Mouse (Mus musculus) ovary, postnatal 36 days (tissue): ENCODE results near the gene Rgs12.

Experiments used
- DNase-seq: peaks from one replicate; pipeline ENCODE4 v3.0.0; 2022; ENCODE audit warnings: low spot score, mixed read lengths

Rgs12 gene

DNA sequence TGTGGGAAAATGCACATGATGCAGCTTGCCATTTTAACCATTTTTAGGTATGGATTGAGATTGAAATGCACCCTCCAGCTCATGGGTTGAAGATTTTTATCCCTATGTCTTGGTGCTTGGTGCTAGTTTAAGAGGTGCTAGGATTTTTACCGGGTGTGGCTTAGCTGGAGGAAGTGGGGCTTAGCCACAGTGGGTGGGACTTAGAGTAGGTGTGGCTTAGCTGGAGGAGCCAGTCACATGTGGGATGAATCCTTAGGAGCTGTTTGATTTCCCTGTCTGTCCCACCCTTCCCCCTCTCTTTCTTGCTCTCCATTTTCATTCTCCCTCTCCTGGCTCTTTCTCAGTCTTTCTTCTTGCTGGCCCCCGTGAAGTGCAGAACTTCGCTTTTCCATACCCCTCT, 32.5 kb downstream of the Rgs12 start:
- DNase-seq, result no peak

DNA sequence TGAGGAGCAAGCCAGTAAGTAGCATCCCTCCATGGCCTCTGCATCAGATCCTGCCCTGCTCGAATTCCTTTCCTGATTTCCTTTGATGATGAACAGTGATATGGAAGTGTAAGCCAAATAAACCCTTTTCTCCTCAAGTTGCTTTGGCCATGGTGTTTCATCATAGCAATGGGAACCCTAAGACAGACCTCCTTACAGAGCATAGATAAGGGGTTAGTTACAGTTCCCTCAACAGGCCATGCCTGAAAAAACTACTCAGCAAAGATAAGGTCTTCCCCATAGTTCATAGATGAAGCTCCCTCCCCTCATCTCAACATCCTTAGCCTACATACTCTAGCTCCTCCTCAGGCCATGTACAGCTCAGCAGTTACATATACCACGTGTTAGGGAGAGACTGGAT, 35.7 kb downstream of the Rgs12 start:
- no peak for DNase-seq

DNA sequence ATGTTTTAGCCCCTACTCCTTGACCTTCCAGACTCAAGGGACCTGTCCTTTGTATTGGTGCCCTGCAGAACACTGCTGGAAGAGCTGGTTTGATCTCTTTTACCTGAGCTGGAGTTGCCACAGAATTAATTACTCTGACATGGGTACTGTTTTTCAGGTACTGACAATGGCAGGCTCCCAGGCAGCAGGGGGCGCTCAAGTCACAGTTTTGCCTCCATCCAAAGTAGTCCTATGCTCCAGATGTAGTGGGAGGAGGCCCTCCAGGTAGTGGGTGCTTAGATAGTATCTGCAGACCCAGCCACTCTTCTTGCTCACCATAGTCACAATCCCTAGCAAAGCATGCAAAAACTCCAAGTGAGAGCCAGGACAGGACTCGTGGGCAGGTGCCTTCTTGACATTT, 36.6 kb downstream of the Rgs12 start:
- DNase-seq, result peak; percentile 78

DNA sequence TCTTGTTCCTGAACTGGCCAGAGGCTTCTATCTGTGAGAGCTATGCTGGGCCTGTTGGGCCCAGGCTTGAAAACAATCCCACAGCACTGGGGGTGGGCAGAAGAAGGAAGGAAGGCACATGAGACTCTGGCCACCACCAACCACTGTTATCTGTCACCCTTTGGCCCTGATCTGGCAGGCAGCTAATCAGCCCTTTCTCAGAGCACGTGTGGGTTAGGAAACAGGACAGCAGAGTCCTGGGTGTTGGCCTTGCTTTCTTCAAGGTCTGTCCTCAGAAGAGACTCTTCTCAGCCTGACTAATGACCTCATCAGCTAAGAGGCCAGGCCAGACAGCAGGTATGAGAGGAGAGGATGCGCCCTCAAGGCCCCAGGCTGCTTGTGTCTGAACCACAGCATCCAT, 38.2 kb downstream of the Rgs12 start:
- DNase-seq, result no peak

DNA sequence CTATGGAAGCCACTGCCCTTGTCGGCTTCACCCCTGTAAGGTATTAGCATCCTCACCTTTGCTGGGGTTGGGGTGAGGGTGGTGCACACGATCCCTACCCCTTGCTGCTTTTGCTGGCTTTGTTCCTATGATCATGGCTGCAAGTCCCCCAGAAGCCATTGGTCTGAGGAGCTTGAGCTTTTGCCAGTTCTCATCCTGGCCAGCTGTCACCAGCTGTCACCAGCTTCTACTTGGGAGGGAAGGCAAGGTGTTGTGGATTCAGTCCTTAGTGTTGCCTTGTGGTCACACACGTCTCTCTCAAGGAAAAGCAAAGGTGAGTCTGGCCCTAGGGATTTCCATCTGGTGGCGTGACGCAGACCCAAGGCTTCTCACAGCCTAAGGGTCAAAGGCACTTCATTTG, 39.4 kb downstream of the Rgs12 start:
- DNase-seq, result no peak

DNA sequence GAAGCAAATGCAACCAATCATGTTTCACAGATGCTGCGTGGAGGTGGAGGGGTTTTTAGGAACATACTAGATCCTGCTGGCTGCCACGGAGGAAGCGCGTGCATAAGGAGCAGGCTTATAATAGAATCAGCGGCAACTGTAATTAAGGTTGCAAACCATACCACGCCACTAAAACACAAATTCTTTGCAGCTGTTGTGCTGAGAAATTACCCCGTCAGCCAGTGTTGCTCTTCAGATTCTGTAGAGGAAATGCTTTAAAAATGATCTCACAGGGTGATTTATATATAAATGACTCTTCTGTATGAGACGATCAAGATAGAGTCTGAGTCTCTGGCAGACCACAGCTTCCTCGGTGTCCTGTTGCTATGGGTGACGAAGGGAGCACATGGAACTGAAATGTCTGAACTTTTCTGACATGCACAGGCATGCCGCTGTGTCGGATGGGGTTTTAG, 40.1 kb downstream of the Rgs12 start:
- no peak for DNase-seq

DNA sequence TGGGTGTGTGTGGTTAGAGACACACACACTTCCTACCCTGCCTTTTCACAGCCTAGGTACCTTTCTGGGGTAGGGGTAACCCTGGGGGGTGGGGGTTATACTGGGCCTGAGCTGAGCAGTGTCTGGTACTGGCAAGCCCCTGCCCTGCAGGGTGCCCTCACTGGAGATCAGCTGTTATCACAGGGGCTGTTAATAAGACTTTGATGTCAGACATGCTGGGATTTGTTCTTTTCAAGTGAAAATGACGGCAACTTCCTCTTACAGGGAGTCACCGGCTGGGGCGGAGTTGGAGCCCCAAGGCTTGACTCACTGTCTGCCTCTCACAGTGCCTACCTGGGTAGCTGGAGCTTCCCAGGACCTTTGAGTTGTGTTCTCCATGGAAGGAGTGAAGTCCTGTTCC, 49.5 kb downstream of the Rgs12 start:
- no peak for DNase-seq

DNA sequence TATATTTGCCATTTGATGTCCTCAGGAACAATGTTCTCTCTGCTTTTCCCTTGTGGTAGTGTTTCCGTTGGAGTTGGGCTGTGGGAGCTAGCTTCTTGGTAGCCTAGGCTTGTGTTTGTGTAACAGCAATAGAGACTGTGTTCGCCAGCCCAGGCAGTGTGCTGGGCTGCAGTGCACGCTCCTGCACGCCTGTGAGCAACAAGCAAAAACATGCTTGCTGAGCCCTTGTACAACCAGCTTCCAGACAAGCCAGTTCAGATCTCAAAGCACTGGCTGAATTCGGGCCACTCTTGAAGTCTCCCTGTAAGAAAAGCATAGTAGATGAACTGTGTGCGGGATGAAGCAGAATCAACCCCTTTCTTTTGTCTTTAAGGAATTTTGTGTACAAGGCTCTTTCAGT, 50.0 kb downstream of the Rgs12 start:
- no peak for DNase-seq

DNA sequence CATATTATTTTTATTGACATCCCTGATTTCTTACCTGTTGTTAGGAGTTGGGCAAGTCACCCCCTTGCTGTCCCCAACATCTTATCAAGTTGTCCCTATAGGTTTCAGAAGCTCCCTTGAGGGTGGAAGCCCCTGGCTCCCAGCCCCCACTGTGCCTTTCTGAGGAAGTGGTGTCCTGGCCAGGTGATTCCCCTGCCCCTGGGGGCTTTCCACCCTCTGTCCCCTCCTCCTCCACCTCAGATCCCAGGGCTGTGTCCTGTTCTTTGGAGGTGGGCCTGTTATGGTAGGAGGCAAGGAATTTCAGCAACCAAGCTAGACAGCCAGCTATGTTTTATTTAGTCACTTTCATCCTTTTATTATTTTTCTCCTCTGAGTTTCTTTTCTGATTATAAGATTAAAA, 51.1 kb downstream of the Rgs12 start:
- no peak for DNase-seq

DNA sequence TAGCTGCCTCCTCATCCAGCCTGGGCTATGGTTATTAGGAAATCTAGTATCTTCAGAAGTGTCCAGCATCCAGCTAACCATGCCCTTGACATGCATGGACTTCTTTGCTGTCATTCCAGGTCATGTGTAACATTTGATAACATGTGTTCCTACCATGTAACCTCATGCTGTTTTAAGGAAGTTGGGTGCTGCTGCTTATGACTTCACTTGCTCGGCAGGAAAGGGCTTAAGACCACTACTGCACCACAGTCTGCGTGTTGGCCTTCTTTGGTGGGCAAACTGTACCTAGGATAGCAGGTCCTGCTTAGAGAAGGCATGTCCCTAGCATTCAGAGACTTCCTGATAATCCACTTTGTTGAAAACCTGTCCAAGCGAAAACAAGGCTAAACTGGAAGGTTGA, 51.9 kb downstream of the Rgs12 start:
- DNase-seq, result no peak

DNA sequence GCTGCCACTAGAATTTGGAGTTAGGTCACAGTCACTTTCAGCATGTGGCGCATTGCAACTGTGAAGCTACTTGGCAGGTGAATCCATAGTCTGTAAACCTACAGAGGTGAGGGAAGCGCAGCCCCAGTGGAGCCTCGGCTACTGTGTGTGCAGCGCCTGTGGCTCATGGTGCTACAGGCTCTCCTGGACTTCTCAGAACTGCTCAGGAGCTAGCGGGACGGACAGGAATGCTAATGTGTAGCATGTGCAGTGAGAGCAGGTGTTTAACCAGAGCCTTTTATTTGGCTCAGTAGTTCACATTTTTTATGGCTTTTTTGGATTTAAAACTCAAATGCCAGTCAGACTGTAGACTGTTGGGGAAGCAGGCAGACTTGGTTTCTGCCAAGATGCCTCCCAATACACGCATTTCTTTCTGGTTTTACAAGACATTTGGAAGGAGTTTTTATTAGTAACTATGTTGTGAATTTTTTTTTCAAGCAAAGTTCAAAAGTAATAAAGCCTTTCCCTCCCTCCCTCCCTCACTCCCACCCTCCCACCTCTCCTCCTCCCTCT, 54.4 kb downstream of the Rgs12 start:
- no peak for DNase-seq

DNA sequence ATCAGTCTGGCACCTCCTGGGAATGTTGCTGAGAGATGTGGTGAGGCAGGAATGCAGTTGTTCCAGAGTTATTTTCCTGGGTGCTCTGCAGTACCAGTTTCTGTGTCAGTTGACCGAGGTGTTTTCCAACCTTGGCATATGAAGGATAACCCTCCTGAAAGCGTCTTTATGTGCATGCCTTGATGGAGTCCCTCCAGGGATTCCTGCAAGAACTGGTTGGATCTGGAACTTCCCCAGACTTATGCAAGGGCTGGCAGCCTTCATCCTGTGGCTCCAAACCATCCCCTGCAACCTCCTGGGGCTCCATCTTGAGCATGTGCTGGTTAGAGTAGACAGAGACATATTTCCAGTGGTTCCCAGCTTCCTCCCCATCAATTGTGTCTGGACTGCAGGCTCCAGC, 55.5 kb downstream of the Rgs12 start:
- DNase-seq, result no peak

DNA sequence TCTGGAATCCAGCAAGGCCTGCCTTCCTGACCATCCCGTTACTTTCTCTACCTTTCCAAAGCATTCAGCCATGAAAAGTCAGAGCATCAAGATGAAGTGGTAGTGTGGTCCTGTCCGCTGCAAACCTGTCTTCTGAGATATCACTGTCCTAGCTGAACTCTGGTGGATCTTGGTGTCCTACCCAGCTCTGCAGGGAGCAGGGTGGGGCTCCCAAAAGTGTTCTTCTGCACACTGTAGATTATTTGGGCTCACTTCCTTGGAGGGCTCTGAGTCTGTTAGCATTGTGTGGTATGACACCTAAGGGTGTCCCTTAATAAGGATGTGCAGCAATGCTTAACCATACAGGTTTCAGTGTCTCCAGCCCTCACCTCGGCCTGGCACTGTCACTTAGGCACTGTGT, 56.4 kb downstream of the Rgs12 start:
- no peak for DNase-seq

DNA sequence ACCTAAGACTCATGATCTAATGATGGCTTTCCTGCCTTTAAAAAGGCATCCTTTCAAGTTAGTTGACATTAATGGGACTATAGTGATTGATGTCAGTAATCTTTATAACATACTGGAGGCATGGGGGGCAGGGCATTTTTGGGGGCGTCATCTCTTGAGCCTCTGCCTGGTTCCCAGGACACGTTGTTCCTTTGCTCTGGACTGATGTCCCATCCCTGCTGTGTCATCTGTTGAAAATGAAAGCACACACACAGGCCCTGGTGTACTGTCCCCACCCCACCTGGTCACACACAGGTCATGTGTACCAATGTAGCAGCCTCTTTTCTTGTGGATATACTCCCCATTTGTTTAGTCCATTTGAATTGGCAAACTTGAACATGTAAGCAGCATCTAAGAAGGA, 57.4 kb downstream of the Rgs12 start:
- no peak for DNase-seq

DNA sequence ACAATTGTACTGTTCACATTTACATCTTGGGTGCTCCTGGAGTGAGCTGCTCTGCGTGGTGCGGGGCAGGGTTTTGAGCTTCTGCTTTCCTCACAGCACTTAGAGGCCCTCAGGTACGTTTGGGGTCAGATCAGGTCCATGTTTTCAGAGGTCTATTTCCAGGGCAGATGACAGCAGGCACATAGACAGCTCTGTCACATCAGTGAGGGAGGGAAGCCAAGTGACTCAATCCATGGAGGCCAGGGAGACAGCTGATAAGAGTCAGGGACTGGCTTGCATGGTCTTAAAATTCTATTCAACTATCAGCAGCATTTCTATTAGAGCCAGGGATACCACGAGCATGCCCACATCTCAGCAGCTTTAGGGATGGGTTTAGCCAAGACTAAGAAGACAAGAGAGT, 59.9 kb downstream of the Rgs12 start:
- no peak for DNase-seq

DNA sequence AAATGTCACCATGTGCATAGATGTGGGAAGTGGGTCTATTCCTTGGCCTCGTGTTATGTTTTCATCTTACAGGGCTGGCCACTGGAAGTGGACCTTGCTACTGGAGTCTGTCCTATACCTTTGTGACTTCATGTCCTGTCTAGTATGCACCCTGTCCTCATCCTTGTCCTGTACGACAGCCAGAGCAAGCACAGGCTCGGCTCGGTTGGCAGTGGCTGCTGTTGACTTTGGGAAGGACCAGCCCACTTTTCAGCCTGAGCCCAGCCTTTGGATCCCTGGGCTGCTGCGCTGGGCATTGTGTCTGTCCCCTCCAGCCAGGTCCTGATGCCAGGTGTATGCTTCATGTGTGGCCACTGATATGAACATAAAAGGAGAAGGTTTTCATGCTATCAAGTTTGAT, 61.4 kb downstream of the Rgs12 start:
- DNase-seq, result no peak

DNA sequence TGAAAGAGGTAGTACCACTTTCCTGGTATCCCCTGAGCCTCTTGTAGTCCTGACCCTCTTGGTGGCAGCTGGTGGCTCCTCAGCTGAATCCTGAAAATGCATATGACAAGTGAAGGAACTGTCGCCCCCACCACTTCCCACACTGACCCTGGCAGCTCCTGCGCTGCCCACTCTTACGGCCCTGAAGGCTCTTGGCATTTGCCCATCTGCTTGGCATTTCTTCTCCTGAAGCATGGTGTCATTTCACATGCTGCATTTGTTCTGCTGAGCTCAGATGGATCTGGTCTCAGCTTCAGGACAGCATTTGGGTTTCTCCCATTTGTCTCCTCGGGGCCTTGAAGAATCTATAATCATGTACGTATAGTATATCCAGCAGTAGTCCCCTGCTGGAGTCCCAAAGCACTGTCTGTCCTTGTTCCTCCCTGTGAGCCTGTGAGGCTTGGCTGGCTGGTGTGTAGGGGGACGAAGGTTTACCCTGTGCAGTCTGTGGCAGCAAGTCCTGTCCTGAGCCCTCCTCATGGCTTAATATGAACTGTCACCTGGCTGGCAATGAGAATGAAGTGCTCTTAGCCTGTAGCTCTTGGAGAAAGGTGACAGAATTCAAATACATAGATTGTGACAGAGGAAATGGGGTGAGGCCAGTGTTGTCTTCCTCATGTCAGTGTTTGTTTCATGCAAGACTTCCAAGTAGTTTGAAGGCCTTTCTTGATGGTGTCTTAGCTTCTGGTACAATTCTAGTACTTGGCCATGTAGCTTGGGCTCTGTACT, 62.1 kb downstream of the Rgs12 start:
- no peak for DNase-seq

DNA sequence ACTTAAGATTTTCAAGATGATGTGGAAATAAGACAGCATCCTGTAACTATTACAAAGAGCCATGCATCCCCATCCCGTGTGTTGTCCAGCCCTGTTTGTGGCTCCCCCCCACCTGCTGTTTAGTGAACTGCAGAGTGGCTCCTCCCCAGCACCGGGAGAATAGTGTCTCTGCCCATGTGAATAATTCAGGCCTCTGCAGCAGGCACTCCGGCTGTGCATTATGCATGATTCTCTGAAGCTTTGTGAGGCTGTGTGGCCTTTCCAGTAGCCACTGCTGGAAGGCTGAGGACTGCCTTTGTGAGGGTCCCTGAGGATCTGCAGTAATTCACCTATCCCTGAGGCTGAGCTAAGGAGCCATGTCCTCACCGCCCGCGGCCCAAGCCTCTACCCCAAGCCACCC, 64.8 kb downstream of the Rgs12 start:
- no peak for DNase-seq

DNA sequence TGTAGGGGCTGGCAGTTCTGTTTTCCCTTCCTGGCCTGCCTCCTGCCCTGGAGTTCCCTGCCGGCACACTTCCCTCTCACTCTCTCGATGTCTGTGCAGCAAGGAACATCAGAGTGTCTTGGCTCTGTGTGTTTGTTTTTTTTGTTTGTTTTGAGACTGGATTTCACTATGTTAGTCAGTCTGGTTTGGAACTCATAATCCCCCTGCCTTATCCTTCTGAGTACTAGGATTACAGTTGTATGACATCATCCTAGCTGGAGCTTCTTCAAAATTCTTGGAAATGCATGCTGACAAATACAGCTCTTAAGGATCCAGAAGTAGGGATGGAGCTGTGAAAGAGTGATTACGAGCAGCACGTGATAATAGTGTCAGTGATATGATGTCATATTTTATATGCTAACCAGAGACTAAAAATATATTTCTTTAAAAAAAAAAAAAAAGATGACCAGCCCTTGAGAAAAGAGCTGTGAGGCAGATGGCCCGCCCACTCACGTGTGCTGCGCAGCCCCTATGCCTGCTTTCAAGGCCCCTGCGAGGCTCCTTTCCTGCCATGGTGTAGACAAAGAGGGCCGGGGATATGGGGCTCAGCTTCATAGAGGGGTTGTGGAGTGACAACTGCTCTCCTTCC, 70.5 kb downstream of the Rgs12 start:
- no peak for DNase-seq

DNA sequence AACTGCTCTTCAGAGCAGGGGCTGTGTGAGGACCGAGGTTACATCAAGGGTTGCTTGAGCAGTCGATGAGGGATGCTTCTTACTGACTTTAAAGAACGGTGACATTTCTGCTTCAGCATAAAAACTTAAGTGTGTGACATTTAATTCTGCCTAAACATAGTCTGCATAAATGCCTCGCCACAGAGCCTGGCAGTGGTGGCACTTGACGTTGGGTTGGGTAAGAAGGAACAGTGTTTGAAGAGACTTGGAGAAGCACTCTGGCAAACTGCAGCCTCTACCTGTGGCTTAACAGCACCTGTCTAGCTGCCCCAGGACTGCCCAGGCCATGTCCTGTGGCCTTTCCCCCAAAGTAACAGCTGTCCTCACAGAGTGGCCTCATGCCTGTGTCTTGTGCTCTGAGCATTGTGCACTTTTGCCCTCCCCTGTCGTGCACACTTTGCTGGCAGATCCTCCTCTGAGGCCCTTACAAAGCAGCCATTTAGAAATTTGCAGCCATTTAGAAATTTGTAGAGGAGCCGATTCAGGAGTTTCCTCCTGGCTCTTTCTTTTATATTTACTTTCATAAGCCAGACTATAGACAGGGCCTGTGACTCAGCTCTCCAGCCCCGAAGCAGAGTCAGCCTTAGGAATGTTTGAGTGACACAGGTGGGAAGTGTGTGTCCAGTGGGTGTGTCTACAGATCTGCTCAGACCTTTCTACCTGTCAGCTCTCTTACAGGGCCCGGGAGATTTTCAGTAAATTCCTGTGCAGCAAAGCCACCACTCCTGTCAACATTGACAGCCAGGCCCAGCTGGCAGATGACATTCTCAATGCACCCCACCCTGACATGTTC, 71.4 kb downstream of the Rgs12 start:
- no peak for DNase-seq

DNA sequence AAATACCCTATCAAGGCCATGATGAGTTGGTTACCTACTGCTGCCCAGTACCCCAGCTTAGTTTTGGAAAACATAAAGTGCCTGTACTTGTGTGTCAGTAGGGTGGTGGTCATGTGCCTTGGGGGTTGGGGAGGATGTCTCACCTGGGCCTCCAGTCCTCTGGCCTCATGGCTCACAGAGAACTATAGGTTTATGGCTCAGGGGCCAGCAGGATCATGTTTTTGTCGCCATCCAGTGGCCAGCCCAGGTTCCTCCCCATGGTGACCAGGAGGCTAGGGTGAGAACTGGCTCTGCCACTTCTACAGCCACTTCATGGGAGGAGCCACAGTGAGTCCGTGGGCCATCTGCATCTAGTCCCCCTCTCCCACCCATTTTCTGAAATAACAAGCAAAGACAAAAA, 75.7 kb downstream of the Rgs12 start:
- DNase-seq, result peak; percentile 64

DNA sequence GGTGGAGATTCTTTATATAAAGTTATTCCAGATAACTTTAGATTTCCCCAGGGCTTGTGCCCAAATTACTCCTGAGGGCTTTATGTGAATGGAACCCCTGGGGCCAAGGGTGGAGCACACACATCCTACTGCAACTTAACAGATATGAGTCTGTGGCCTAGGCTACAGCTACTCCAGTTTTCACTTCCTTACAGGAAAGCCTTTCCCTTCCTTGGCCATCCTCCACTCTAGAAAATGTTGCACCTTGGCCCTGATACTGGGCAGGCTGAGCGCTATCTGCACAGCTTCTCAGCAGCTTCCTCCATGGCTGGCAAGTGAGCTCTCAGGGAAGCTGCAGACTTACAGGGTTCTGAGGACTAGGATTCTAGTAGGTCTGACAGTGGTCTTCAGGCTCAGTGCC, 80.1 kb downstream of the Rgs12 start:
- DNase-seq, result no peak

DNA sequence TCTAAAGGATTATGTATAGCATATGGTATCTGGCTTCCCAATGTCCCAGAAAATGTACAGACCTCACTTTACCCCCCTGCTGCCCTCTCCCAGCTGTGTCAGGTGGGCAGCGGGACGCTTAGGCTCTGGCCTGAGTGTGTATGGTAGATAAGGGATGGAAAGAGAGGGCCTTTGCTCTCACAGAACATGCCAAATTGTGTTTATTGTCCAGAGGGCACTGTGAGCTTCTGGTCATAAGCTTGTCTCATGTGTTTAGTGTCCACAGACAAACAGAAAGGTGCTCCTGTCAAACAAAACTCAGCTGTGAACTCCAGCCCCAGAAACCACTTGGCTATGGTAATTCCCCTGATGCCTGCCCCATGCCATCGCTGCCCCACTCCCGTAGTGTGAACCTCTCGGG, 80.5 kb downstream of the Rgs12 start:
- no peak for DNase-seq
